Mouse (Mus musculus) cerebellum, adult 2 months (tissue): Measurements from ENCODE around the gene Mfsd5. TPM values are rescaled to one million over a fixed set of nuclear protein-coding genes. Genes with fewer than 3 reads are reported as not detected.

Experiments
- DNase-seq, 2 experiments: peaks; one replicate each; pipeline ENCODE4 v3.0.0; 2021
- H3K27ac ChIP-seq: fragments of 200-500 bp; 2 replicates; pipeline ENCODE4 v1.5.1; 2012; ENCODE audit warnings: low read length, control low read depth, inconsistent platforms; ENCODE audit not compliant: insufficient read depth
- H3K27me3 ChIP-seq: fragments of 200-500 bp; 2 replicates; pipeline ENCODE4 v1.6.1; 2012; ENCODE audit warnings: inconsistent platforms, mild to moderate bottlenecking, low read length, moderate library complexity; ENCODE audit not compliant: control insufficient read depth, insufficient read depth
- H3K4me1 ChIP-seq: fragments of 200-500 bp; 2 replicates; pipeline ENCODE4 v1.6.1; 2011; ENCODE audit warnings: low read length; ENCODE audit not compliant: control insufficient read depth, insufficient read depth
- H3K4me3 ChIP-seq: fragments of 200-500 bp; replicated peaks from 2 replicates; pipeline ENCODE3; 2011; ENCODE audit warnings: mild to moderate bottlenecking, low read depth, low read length, control low read depth; ENCODE audit not compliant: insufficient read depth
- CTCF ChIP-seq: fragments of 200-500 bp; IDR thresholded peaks from 2 replicates; pipeline ENCODE4 v1.5.1; 2011; ENCODE audit warnings: low read depth, mild to moderate bottlenecking, control low read depth, low read length, moderate library complexity, borderline replicate concordance; ENCODE audit not compliant: insufficient read depth
- POLR2A ChIP-seq: fragments of 200-500 bp; IDR thresholded peaks from 2 replicates; pipeline ENCODE4 v1.6.1; 2011; ENCODE audit warnings: low read length, control low read depth, borderline replicate concordance; ENCODE audit not compliant: insufficient read depth
- WGBS: fragments of 180-500 bp; shearing (Covaris S2); methylation state at CpG from one replicate; pipeline ENCODE4 v1.1.7; 2018; 5-methylcytosine and 5-hydroxymethylcytosine counted together
- polyA plus RNA-seq: library from polyadenylated mRNA; depleted of rRNA; stranded (reverse); fragments of >200 nt; gene quantifications from 2 replicates; pipeline ENCODE4 v1.2.3, GENCODE M21; 2012

Mfsd5 gene
- polyA plus RNA-seq, 1 experiment, result 62.3 TPM

DNA sequence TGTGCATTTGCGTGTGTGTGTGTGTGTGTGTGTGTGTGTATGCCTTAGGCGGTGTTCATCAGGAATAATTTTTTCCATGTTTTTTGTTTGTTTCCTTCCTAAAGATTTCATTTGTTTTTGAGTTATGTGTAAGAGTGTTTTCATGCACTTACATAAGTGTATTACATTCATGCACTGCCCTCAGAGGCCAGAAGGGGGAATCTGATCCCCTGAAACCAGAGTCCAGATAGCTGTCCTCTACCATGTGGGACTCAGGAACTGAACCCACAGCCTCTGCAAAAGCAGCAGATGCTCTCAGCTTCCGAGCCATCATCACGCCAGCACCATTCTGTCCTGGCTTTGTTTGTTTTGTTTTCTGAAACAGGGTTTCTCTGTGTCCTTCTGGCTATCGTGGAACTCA is 13.7 kb upstream of the Mfsd5 start:
- TF ChIP-seq CTCF, result no peak
- no peak for TF ChIP-seq POLR2A
- 86% methylated on average over 5 of the region's 5 CpGs for WGBS
- no peaks in the 10 kb centered on the region for H3K4me1 ChIP-seq

DNA sequence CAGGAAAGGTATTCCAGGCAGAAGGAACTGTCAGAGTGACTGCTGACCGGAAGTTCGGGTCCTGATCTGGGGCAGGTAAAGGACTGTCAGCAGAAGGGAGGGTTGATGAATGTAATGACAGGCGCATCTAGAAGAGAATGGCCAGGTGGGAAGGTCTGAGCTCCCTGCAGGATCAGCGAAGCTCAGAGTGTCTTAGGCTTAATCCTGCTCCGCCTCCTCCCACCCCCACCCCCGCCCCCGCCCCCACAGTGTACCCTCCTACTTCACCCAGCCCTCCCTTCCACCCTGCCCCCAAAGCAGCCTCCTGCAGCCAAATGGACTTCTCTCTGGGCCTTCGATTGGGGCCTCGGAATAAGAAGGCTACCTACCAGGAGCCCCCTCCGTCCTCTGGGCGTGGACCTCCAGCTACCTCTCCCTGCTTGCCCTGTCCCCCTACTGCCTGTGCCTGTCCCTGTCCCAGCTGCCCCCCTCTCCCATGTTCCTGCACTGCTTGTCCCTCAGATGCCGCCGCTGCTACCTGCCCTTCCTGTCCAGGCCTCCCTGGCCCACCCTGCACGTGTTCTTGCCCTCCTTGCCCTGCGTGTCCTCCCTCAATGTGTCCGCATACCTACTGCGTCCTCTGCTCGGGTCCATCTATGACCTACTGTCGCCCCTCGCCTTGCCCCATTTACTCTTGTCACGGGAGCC is 8.8 kb upstream of the Mfsd5 start, which contains the start of gene Gm9918:
Gene Gm9918, plus strand, starts transcription at position 290 of the 687 bp plus-strand sequence.
- Histone ChIP-seq H3K4me3 (no peak within 1 kb of the TSS), H3K27ac (no peak within 1 kb of the TSS), H3K4me1 (no peaks in the 10 kb centered on the region), H3K27me3 (no peaks in the 10 kb centered on the region)
- TF ChIP-seq CTCF (no peak), POLR2A (no peak)
- DNase-seq, result no peak
- WGBS, result 14% methylated on average over 20 of the region's 21 CpGs

More for the DNA sequence above, 13.7 kb upstream of the Mfsd5 start:
- Histone ChIP-seq H3K4me3 (no peak overlapping the region), H3K27ac (no peak overlapping the region), H3K27me3 (no peaks in the 10 kb centered on the region)
- no peak for DNase-seq

DNA sequence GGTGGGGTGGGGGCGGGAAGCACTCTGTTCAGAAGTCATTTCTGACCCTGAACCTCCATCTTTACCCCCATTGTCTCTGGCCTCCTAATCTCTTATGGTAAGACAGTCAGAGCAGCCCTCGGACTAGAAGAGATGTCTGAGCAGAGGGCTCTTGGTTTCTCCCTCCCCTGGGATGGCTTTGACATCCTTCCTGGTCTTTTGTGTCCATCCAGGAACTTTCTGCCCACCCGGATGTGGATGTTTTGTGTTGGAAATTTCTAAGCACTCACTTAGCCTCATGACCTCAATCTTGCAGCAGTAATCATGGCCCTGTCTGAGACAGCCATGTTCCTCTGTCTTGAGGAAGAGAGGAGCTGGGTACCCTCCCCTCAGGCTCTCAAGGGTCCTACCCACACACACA is 7.8 kb upstream of the Mfsd5 start:
- Histone ChIP-seq H3K4me3 (no peak overlapping the region), H3K27me3 (no peaks in the 10 kb centered on the region), H3K27ac (no peak overlapping the region), H3K4me1 (no peaks in the 10 kb centered on the region)
- DNase-seq, result no peak
- 40% methylated on average over 3 of the region's 3 CpGs for WGBS
- TF ChIP-seq CTCF (no peak), POLR2A (no peak)

DNA sequence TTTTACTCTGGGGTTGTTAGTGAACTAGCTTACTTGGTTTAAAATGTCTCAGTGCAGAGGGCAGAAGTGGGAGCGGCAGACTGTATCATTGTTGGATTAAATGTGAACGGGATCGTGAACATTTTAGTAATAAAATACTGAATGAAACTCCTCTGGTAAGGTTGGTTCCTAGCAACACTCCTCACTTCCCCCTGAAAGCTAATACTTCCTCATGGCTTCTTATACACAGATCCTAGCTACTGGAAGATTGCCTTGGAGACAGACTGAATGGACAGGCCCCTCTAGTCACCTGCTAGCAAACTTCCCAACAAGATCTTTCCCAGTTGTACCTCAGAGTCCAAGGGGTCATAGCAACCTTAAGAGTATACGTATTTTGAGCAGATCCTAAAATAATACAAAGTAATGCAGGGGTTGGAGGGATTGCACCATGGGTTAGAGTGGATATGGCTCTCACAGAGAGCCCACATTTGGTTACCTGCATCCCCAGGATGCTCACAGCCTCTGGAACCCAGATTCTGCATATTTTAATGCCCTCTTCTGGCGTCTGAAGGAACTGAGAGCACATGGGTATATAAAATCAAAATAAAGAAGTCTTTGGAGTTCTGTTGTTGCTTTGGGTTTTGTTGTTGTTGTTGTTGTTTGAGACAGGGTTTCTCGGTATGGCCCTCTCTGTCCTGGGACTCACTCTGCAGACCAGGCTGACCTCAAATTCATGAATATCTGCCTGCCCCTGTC is 5.1 kb upstream of the Mfsd5 start:
- Histone ChIP-seq H3K27ac (no peak overlapping the region), H3K4me1 (no peaks in the 10 kb centered on the region), H3K4me3 (no peak overlapping the region), H3K27me3 (no peaks in the 10 kb centered on the region)
- WGBS, result 75% methylated on average over 6 of the region's 6 CpGs
- DNase-seq, result no peak
- no peak for TF ChIP-seq POLR2A
- no peak for TF ChIP-seq CTCF

DNA sequence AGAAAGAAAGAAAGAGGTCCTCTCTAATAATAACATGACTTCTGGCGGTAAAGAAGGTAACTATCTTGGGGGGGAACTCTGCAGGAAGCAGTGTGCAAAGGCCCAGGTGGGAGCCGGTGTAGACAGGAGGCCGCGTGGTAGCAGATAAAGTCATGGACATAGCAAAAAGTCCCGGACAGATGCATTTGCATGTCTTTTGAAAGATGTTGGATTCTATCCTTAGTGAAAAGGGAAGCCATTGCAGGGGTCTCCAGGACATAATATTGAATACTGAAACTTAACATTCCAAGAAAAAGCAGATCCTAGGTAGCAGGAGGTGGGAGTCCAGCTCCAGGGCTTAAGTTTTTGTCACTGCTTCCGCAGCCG is 545 bp upstream of the Mfsd5 start:
- 31% methylated on average over 7 of the region's 7 CpGs for WGBS
- H3K27me3 ChIP-seq, result no peaks in the 10 kb centered on the region
- TF ChIP-seq POLR2A (no peak), CTCF (no peak)
- no peak for DNase-seq
- H3K4me3 ChIP-seq, result peak overlapping the region; percentile 71
- peaks cover 8% of the 10 kb centered on the region; the same call in 1 of the 2 replicates for H3K4me1 ChIP-seq
- H3K27ac ChIP-seq, result no peak overlapping the region

DNA sequence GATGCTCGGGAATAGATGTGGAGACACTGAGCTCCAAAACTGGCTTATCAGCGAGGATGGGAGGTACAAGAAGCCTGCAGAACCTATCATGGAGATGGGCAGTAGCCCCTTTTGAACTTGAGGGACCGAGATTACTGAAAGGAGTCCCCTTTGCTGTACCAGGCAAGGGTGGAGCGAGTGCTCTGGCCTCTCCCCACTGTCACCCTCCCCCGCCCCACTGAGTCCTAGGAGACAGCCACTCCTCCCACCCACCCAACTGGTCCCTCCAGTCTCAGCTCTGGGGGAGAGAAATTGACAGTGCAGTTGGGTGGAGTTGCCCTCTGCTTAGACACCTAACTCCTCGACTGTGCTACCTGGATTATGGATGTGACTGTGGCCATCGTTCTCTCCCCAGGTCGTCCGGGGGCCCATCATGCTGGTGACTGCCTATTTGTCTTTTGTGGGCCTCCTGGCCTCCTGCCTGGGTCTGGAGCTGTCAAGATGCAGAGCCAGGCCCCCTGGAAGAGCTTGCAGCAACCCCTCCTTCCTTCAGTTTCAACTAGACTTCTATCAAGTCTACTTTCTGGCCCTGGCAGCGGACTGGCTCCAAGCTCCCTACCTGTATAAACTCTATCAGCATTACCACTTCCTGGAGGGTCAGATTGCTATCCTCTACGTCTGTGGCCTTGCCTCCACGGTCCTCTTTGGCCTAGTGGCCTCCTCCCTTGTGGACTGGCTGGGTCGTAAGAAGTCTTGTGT is 698 bp downstream of the Mfsd5 start:
- TF ChIP-seq POLR2A (no peak), CTCF (no peak)
- Histone ChIP-seq H3K27ac (peak overlapping the region; percentile 73), H3K4me3 (peak overlapping the region; percentile 71), H3K4me1 (peaks cover 8% of the 10 kb centered on the region; the same call in 1 of the 2 replicates), H3K27me3 (no peaks in the 10 kb centered on the region)
- DNase-seq, result peak in 1 of 2 experiments; percentile 17
- 23% methylated on average over 13 of the region's 13 CpGs for WGBS

DNA sequence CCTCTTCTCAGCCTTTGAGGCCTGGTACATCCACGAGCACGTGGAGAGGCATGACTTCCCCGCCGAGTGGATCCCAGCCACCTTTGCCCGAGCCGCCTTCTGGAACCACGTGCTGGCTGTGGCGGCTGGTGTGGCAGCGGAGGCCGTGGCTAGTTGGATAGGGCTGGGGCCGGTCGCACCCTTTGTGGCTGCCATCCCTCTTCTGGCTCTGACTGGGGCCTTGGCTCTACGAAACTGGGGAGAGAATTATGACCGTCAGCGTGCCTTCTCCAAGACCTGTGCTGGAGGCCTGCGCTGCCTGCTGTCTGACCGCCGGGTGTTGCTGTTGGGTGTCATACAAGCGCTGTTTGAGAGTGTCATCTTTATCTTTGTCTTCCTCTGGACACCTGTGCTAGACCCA is 1.4 kb downstream of the Mfsd5 start:
- 90% methylated on average over 19 of the region's 19 CpGs for WGBS
- TF ChIP-seq CTCF, result no peak
- no peak for TF ChIP-seq POLR2A
- Histone ChIP-seq H3K27me3 (no peaks in the 10 kb centered on the region), H3K4me3 (peak overlapping the region; percentile 71), H3K27ac (no peak overlapping the region), H3K4me1 (peaks cover 8% of the 10 kb centered on the region; the same call in 1 of the 2 replicates)
- DNase-seq, result no peak

DNA sequence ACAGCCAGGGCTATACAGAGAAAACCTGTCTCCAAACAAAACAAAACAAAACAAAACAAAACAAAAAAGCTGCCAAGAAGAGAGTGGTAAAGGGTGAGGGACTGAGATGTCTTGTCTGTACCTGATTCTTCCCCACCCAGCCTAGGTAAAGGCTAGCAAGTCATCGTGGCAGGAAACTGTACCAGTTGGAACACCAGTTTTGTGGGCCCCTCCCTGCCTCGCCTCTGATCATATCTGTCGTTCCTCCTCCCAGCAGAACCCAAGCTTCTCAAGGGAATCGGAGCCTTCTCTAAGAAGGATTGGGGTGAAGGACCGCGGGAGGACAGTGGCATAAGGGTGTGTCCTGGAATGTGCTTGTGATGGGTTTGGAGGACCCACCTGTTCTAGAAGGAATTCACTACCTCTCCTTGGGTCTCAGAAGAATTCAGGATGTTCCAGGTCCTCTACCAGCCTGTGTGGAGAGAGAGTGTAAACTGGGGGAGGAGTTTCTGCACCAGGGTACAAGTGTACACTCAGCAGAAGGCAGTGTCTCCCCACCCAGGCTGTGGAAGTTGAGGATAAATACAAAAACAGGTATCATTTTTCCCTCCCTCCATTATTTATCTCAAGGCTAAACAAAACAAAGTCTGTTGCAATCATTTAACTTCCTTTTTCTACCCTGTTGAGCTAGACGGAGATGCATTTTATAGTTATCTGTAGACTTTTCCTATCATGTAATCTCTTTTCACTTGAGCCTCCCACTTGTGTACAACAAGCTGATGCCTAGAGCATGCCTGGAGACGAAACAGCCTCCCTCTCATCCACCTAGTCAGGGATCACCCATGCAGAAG is 3.4 kb downstream of the Mfsd5 start:
- 79% methylated on average over 8 of the region's 8 CpGs for WGBS
- DNase-seq, result no peak
- TF ChIP-seq POLR2A (no peak), CTCF (no peak)

More for the DNA sequence above, 3.4 kb downstream of the Mfsd5 start:
- Histone ChIP-seq H3K4me1 (peaks cover 8% of the 10 kb centered on the region; the same call in 1 of the 2 replicates), H3K27me3 (no peaks in the 10 kb centered on the region), H3K4me3 (no peak overlapping the region), H3K27ac (no peak overlapping the region)
